Mouse (Mus musculus): ENCODE results near the gene Anpep. TPM values are rescaled to one million over a fixed set of nuclear protein-coding genes. Genes with fewer than 3 reads are reported as not detected.

The Anpep gene
- polyA plus RNA-seq, 1 experiment from 2014 or later: 8.6 TPM

GRCm38 (mm10) chr7:79861794-79862193 is 935 bp upstream of the Anpep start:
- H3K36me3 ChIP-seq: no peaks in the 10 kb centered on the region
- WGBS: 84% methylated on average over 8 of the region's 8 CpGs
- peaks cover 9% of the 10 kb centered on the region for H3K4me1 ChIP-seq (replicated peaks)
- H3K27me3 ChIP-seq: no peaks in the 10 kb centered on the region
- no peaks in the 10 kb centered on the region for H3K9me3 ChIP-seq (replicated peaks)
- no peak overlapping the region for H3K27ac ChIP-seq
- H3K4me2 ChIP-seq: no peak overlapping the region
- H3K9ac ChIP-seq: no peak overlapping the region
- no peak for ATAC-seq (replicated peaks; ENCODE audit: insufficient number of reproducible peaks, insufficient read depth, low FRiP score, low read depth)
- no peak overlapping the region for H3K4me3 ChIP-seq

GRCm38 (mm10) chr7:79858956-79859630 is 1.8 kb downstream of the Anpep start:
- ATAC-seq (replicated peaks; ENCODE audit: insufficient number of reproducible peaks, insufficient read depth, low FRiP score, low read depth): no peak
- Histone ChIP-seq H3K9ac (no peak overlapping the region), H3K36me3 (no peaks in the 10 kb centered on the region), H3K27me3 (no peaks in the 10 kb centered on the region), H3K4me3 (no peak overlapping the region), H3K9me3 (replicated peaks) (no peaks in the 10 kb centered on the region), H3K4me1 (replicated peaks) (peaks cover 9% of the 10 kb centered on the region), H3K27ac (no peak overlapping the region), H3K4me2 (no peak overlapping the region)
- 59% methylated on average over 9 of the region's 9 CpGs for WGBS

- 0 out of 2 replicates have a peak overlapping the region, but pooled peaks have one; percentile 0 for H3K27ac ChIP-seq
- H3K9ac ChIP-seq: no peak overlapping the region
- H3K4me1 ChIP-seq (replicated peaks): peaks cover 9% of the 10 kb centered on the region
- no peak overlapping the region for H3K4me2 ChIP-seq
- H3K36me3 ChIP-seq: no peaks in the 10 kb centered on the region
- no peaks in the 10 kb centered on the region for H3K9me3 ChIP-seq (replicated peaks)
- no peaks in the 10 kb centered on the region for H3K27me3 ChIP-seq
- H3K4me3 ChIP-seq: no peak overlapping the region
- 43% methylated on average over 11 of the region's 11 CpGs for WGBS
- no peak for ATAC-seq (replicated peaks; ENCODE audit: insufficient number of reproducible peaks, insufficient read depth, low FRiP score, low read depth)
Measured at GRCm38 (mm10) chr7:79858202-79858934, 2.5 kb downstream of the Anpep start.

- Histone ChIP-seq H3K9ac (no peak overlapping the region), H3K27me3 (no peaks in the 10 kb centered on the region), H3K4me3 (no peak overlapping the region), H3K4me1 (replicated peaks) (peaks cover 9% of the 10 kb centered on the region), H3K9me3 (replicated peaks) (no peaks in the 10 kb centered on the region), H3K4me2 (no peak overlapping the region), H3K36me3 (no peaks in the 10 kb centered on the region), H3K27ac (no peak overlapping the region)
- ATAC-seq (replicated peaks; ENCODE audit: insufficient number of reproducible peaks, insufficient read depth, low FRiP score, low read depth): no peak
- WGBS: 79% methylated on average over 4 of the region's 4 CpGs
Measured at GRCm38 (mm10) chr7:79856305-79856704, 4.6 kb downstream of the Anpep start.

GRCm38 (mm10) chr7:79847456-79848451 is 13.1 kb downstream of the Anpep start:
- Histone ChIP-seq H3K27ac (no peak overlapping the region), H3K9me3 (replicated peaks) (no peaks in the 10 kb centered on the region), H3K4me3 (peak overlapping the region; percentile 53), H3K4me2 (peak overlapping the region; percentile 88), H3K4me1 (replicated peaks) (peaks cover 22% of the 10 kb centered on the region), H3K9ac (peak overlapping the region; percentile 61), H3K36me3 (no peaks in the 10 kb centered on the region), H3K27me3 (peaks cover 4% of the 10 kb centered on the region)
- ATAC-seq (replicated peaks; ENCODE audit: insufficient number of reproducible peaks, insufficient read depth, low FRiP score, low read depth): peak; percentile 69
- 7% methylated on average over 53 of the region's 53 CpGs for WGBS

- H3K4me3 ChIP-seq: no peak overlapping the region
- H3K4me1 ChIP-seq (replicated peaks): peaks cover 22% of the 10 kb centered on the region
- no peak overlapping the region for H3K9ac ChIP-seq
- 77% methylated on average over 2 of the region's 2 CpGs for WGBS
- H3K27ac ChIP-seq: no peak overlapping the region
- H3K9me3 ChIP-seq (replicated peaks): no peaks in the 10 kb centered on the region
- H3K27me3 ChIP-seq: peaks cover 4% of the 10 kb centered on the region
- H3K36me3 ChIP-seq: no peaks in the 10 kb centered on the region
- H3K4me2 ChIP-seq: no peak overlapping the region
- ATAC-seq (replicated peaks; ENCODE audit: insufficient number of reproducible peaks, insufficient read depth, low FRiP score, low read depth): no peak
Measured at GRCm38 (mm10) chr7:79846342-79846741, 14.5 kb downstream of the Anpep start.

- no peak overlapping the region for H3K9ac ChIP-seq
- H3K4me1 ChIP-seq (replicated peaks): peaks cover 22% of the 10 kb centered on the region
- ATAC-seq (replicated peaks; ENCODE audit: insufficient number of reproducible peaks, insufficient read depth, low FRiP score, low read depth): no peak; the same call in 1 of the 2 replicates
- H3K27me3 ChIP-seq: peaks cover 4% of the 10 kb centered on the region
- no peaks in the 10 kb centered on the region for H3K9me3 ChIP-seq (replicated peaks)
- H3K36me3 ChIP-seq: no peaks in the 10 kb centered on the region
- H3K27ac ChIP-seq: no peak overlapping the region
- no peak overlapping the region for H3K4me2 ChIP-seq
- WGBS: 56% methylated on average over 8 of the region's 8 CpGs
- no peak overlapping the region for H3K4me3 ChIP-seq
Measured at GRCm38 (mm10) chr7:79844090-79844802, 16.6 kb downstream of the Anpep start.

GRCm38 (mm10) chr7:79842163-79842562 is 18.7 kb downstream of the Anpep start:
- H3K36me3 ChIP-seq: no peaks in the 10 kb centered on the region
- no peak for ATAC-seq (replicated peaks; ENCODE audit: insufficient number of reproducible peaks, insufficient read depth, low FRiP score, low read depth)
- WGBS: 61% methylated on average over 7 of the region's 7 CpGs
- H3K4me3 ChIP-seq: no peak overlapping the region
- H3K4me2 ChIP-seq: no peak overlapping the region
- no peaks in the 10 kb centered on the region for H3K9me3 ChIP-seq (replicated peaks)
- H3K4me1 ChIP-seq (replicated peaks): peaks cover 12% of the 10 kb centered on the region
- H3K27me3 ChIP-seq: peaks cover 4% of the 10 kb centered on the region
- no peak overlapping the region for H3K9ac ChIP-seq
- H3K27ac ChIP-seq: no peak overlapping the region

GRCm38 (mm10) chr7:79837247-79837646 is 23.6 kb downstream of the Anpep start:
- H3K27ac ChIP-seq: no peak overlapping the region
- no peaks in the 10 kb centered on the region for H3K36me3 ChIP-seq
- ATAC-seq (replicated peaks; ENCODE audit: insufficient number of reproducible peaks, insufficient read depth, low FRiP score, low read depth): no peak
- no peaks in the 10 kb centered on the region for H3K27me3 ChIP-seq
- no peak overlapping the region for H3K4me2 ChIP-seq
- no peak overlapping the region for H3K4me3 ChIP-seq
- H3K9ac ChIP-seq: no peak overlapping the region
- 50% methylated on average over 2 of the region's 2 CpGs for WGBS
- no peaks in the 10 kb centered on the region for H3K4me1 ChIP-seq (replicated peaks)
- H3K9me3 ChIP-seq (replicated peaks): no peaks in the 10 kb centered on the region

GRCm38 (mm10) chr7:79835196-79835595 is 25.7 kb downstream of the Anpep start:
- Histone ChIP-seq H3K4me2 (no peak overlapping the region), H3K4me1 (replicated peaks) (no peaks in the 10 kb centered on the region), H3K36me3 (no peaks in the 10 kb centered on the region), H3K4me3 (no peak overlapping the region), H3K9ac (no peak overlapping the region), H3K9me3 (replicated peaks) (no peaks in the 10 kb centered on the region), H3K27ac (no peak overlapping the region), H3K27me3 (no peaks in the 10 kb centered on the region)
- 89% methylated on average over 6 of the region's 6 CpGs for WGBS
- ATAC-seq (replicated peaks; ENCODE audit: insufficient number of reproducible peaks, insufficient read depth, low FRiP score, low read depth): no peak

Measured in heart, embryonic 15.5 days (tissue).